In genomic region chr16:18250828-18251790, GRCm38 (mm10) we compare ENCODE assay signal across 10 mouse cellular contexts. TPM values are rescaled to one million over a fixed set of nuclear protein-coding genes. Genes with fewer than 3 reads are reported as not detected.
DNase-seq lines count a peak whose midpoint lies in the region; ATAC-seq and TF ChIP-seq lines count a peak whose summit lies in the region.
"Had no signal": no experiment of that assay in that cellular context is flagged by ENCODE, and none has a peak within 500 bp of the region (broad histone marks: within the 10 kb centered on the region; RNA-seq: fewer than 3 reads in every experiment).

No protein-coding gene starts in this region.

- no peak for TF ChIP-seq CTCF in left cerebral cortex, adult 2 months (IDR thresholded peaks at IDR 0.05)

- H3K9me3 ChIP-seq in kidney, embryonic 15.5 days (replicated peaks): no peaks in the 10 kb centered on the region
- no peaks in the 10 kb centered on the region for H3K9me3 ChIP-seq in embryonic facial prominence, embryonic 12.5 days
- no peaks in the 10 kb centered on the region for H3K9me3 ChIP-seq in intestine, embryonic 15.5 days
- no peaks in the 10 kb centered on the region for H3K9me3 ChIP-seq in midbrain, embryonic 15.5 days

- peak overlapping the region; percentile 21; the same call in 1 of the 2 replicates for H3K9ac ChIP-seq in kidney, embryonic 15.5 days
- H3K9ac ChIP-seq in embryonic facial prominence, embryonic 12.5 days: peak overlapping the region; percentile 25; the same call in 1 of the 2 replicates
- peak overlapping the region; percentile 86 for H3K9ac ChIP-seq in intestine, embryonic 15.5 days
- no peak overlapping the region for H3K9ac ChIP-seq in midbrain, embryonic 15.5 days

- H3K36me3 ChIP-seq in kidney, embryonic 15.5 days: peaks cover 65% of the 10 kb centered on the region
- peaks cover 66% of the 10 kb centered on the region for H3K36me3 ChIP-seq in embryonic facial prominence, embryonic 12.5 days
- peaks cover 40% of the 10 kb centered on the region for H3K36me3 ChIP-seq in intestine, embryonic 15.5 days
- peaks cover 48% of the 10 kb centered on the region for H3K36me3 ChIP-seq in midbrain, embryonic 15.5 days (replicated peaks)

- intact Hi-C loops in left cerebral cortex, adult 2 months (cut with DNase I): no loop called here

- ATAC-seq in kidney, embryonic 15.5 days (replicated peaks; ENCODE audit: low FRiP score): no peak
- no peak for ATAC-seq in embryonic facial prominence, embryonic 12.5 days (ENCODE audit: insufficient number of reproducible peaks, insufficient read depth, low FRiP score, low TSS enrichment)
- ATAC-seq in intestine, embryonic 15.5 days: no peak
- no peak for ATAC-seq in midbrain, embryonic 15.5 days (replicated peaks)

- H3K4me3 ChIP-seq in kidney, embryonic 15.5 days (replicated peaks): peak overlapping the region; percentile 90
- peak overlapping the region; percentile 84; the same call in 1 of the 2 replicates for H3K4me3 ChIP-seq in embryonic facial prominence, embryonic 12.5 days
- peak overlapping the region; percentile 95; the same call in 1 of the 2 replicates for H3K4me3 ChIP-seq in intestine, embryonic 15.5 days (replicated peaks)
- no peak overlapping the region; the same call in 1 of the 2 replicates for H3K4me3 ChIP-seq in midbrain, embryonic 15.5 days
- no peak overlapping the region for H3K4me3 ChIP-seq in left cerebral cortex, adult 2 months

- no peaks in the 10 kb centered on the region for H3K27me3 ChIP-seq in kidney, embryonic 15.5 days
- H3K27me3 ChIP-seq in embryonic facial prominence, embryonic 12.5 days: no peaks in the 10 kb centered on the region
- no peaks in the 10 kb centered on the region for H3K27me3 ChIP-seq in intestine, embryonic 15.5 days (replicated peaks)
- H3K27me3 ChIP-seq in midbrain, embryonic 15.5 days (replicated peaks): no peaks in the 10 kb centered on the region

- 0 out of 2 replicates have a peak overlapping the region, but pooled peaks have one; percentile 18 for H3K27ac ChIP-seq in kidney, embryonic 15.5 days
- H3K27ac ChIP-seq in embryonic facial prominence, embryonic 12.5 days: no peak overlapping the region
- 0 out of 2 replicates have a peak overlapping the region, but pooled peaks have one; percentile 17 for H3K27ac ChIP-seq in intestine, embryonic 15.5 days
- no peak overlapping the region for H3K27ac ChIP-seq in midbrain, embryonic 15.5 days
- no peak overlapping the region for H3K27ac ChIP-seq in left cerebral cortex, adult 2 months

- 68% methylated on average over 10 of the region's 10 CpGs for WGBS in kidney, embryonic 15.5 days
- 72% methylated on average over 10 of the region's 10 CpGs for WGBS in embryonic facial prominence, embryonic 12.5 days
- 59% methylated on average over 10 of the region's 10 CpGs for WGBS in intestine, embryonic 15.5 days
- WGBS in midbrain, embryonic 15.5 days: 62% methylated on average over 10 of the region's 10 CpGs

- no peak for DNase-seq in kidney, postnatal 10 days
- no peak for DNase-seq in adrenal gland, postnatal 4 days (ENCODE audit: low spot score in 2 of 2)
- no peak for DNase-seq in ovary, postnatal 14 days (ENCODE audit: low spot score)
- no peak for DNase-seq in left cerebral cortex, adult 2 months (ENCODE audit: extremely low spot score in 1 of 2, low spot score in 2 of 2)
- DNase-seq: layer of hippocampus, adult 9-11 months had no signal

- peaks cover 37% of the 10 kb centered on the region for H3K4me1 ChIP-seq in kidney, embryonic 15.5 days
- peaks cover 32% of the 10 kb centered on the region for H3K4me1 ChIP-seq in embryonic facial prominence, embryonic 12.5 days
- H3K4me1 ChIP-seq in intestine, embryonic 15.5 days (replicated peaks): peaks cover 35% of the 10 kb centered on the region
- H3K4me1 ChIP-seq in midbrain, embryonic 15.5 days: peaks cover 41% of the 10 kb centered on the region

- H3K4me2 ChIP-seq in kidney, embryonic 15.5 days: peak overlapping the region; percentile 75
- peak overlapping the region; percentile 77 for H3K4me2 ChIP-seq in embryonic facial prominence, embryonic 12.5 days (replicated peaks)
- peak overlapping the region; percentile 93 for H3K4me2 ChIP-seq in intestine, embryonic 15.5 days (replicated peaks)
- H3K4me2 ChIP-seq in midbrain, embryonic 15.5 days: peak overlapping the region; percentile 78

RNA-seq across cellular contexts. Expression of gene Ranbp1, which starts 2.6 kb away (rescaled TPM):
- 662 and 691 TPM in 2 replicates for polyA plus RNA-seq in kidney, embryonic 15.5 days (2015; fragmentation: Nextera tagmentation; extraction: Ambion mirVana)
- polyA plus RNA-seq in embryonic facial prominence, embryonic 12.5 days (2016; fragmentation: Nextera tagmentation; extraction: Ambion mirVana): 754 and 814 TPM in 2 replicates
- 535 and 668 TPM in 2 replicates for polyA plus RNA-seq in intestine, embryonic 15.5 days (2015; fragmentation: Nextera tagmentation; extraction: Ambion mirVana)
- 334 and 360 TPM in 2 replicates for polyA plus RNA-seq in midbrain, embryonic 15.5 days (2015; fragmentation: Nextera tagmentation; extraction: Ambion mirVana)
- 100 to 1,000 TPM; 167 to 187 TPM for total RNA-seq in adrenal gland, postnatal 4 days (2021)
- total RNA-seq in left cerebral cortex, adult 2 months (2021): 10 to 100 TPM; 87.3 to 92.9 TPM

RNA-seq across cellular contexts. Expression of gene Trmt2a, which starts 2.6 kb away (rescaled TPM):
- polyA plus RNA-seq in kidney, embryonic 15.5 days (2015; fragmentation: Nextera tagmentation; extraction: Ambion mirVana): 99.2 and 102 TPM in 2 replicates
- 109 and 115 TPM in 2 replicates for polyA plus RNA-seq in embryonic facial prominence, embryonic 12.5 days (2016; fragmentation: Nextera tagmentation; extraction: Ambion mirVana)
- 102 and 107 TPM in 2 replicates for polyA plus RNA-seq in intestine, embryonic 15.5 days (2015; fragmentation: Nextera tagmentation; extraction: Ambion mirVana)
- 107 and 122 TPM in 2 replicates for polyA plus RNA-seq in midbrain, embryonic 15.5 days (2015; fragmentation: Nextera tagmentation; extraction: Ambion mirVana)
- 10 to 100 TPM; 55.7 to 58.8 TPM for total RNA-seq in adrenal gland, postnatal 4 days (2021)
- 10 to 100 TPM; 43.6 to 47.7 TPM for total RNA-seq in left cerebral cortex, adult 2 months (2021)

RNA-seq across cellular contexts. Expression of gene Gm49776, which starts 7.0 kb away (rescaled TPM):
- polyA plus RNA-seq in kidney, embryonic 15.5 days (2015; fragmentation: Nextera tagmentation; extraction: Ambion mirVana): 4.3 TPM in 1 of 2 replicates, not detected in the other
- polyA plus RNA-seq in embryonic facial prominence, embryonic 12.5 days (2016; fragmentation: Nextera tagmentation; extraction: Ambion mirVana): 2.1 and 2.3 TPM in 2 replicates
- 3.3 TPM in 1 of 2 replicates, not detected in the other for polyA plus RNA-seq in intestine, embryonic 15.5 days (2015; fragmentation: Nextera tagmentation; extraction: Ambion mirVana)
- 5.1 TPM in 1 of 2 replicates, not detected in the other for polyA plus RNA-seq in midbrain, embryonic 15.5 days (2015; fragmentation: Nextera tagmentation; extraction: Ambion mirVana)
- total RNA-seq in adrenal gland, postnatal 4 days (2021): not detected
- not detected for total RNA-seq in left cerebral cortex, adult 2 months (2021)
- polyA plus RNA-seq: cortical plate, adult 2 months had no signal

RNA-seq across cellular contexts. Expression of gene Zdhhc8, which starts 16.2 kb away (rescaled TPM):
- 15.6 and 17.5 TPM in 2 replicates for polyA plus RNA-seq in kidney, embryonic 15.5 days (2015; fragmentation: Nextera tagmentation; extraction: Ambion mirVana)
- 19.9 and 23.0 TPM in 2 replicates for polyA plus RNA-seq in embryonic facial prominence, embryonic 12.5 days (2016; fragmentation: Nextera tagmentation; extraction: Ambion mirVana)
- polyA plus RNA-seq in intestine, embryonic 15.5 days (2015; fragmentation: Nextera tagmentation; extraction: Ambion mirVana): 11.5 and 11.6 TPM in 2 replicates
- 15.4 and 19.9 TPM in 2 replicates for polyA plus RNA-seq in midbrain, embryonic 15.5 days (2015; fragmentation: Nextera tagmentation; extraction: Ambion mirVana)
- 10 to 100 TPM; 26.7 to 27.0 TPM for total RNA-seq in adrenal gland, postnatal 4 days (2021)
- 100 to 1,000 TPM; 132 to 134 TPM for total RNA-seq in left cerebral cortex, adult 2 months (2021)

RNA-seq across cellular contexts. Expression of gene Ccdc188, which starts 33.4 kb away (rescaled TPM):
- polyA plus RNA-seq in kidney, embryonic 15.5 days (2015; fragmentation: Nextera tagmentation; extraction: Ambion mirVana): not detected in 2 replicates
- polyA plus RNA-seq in embryonic facial prominence, embryonic 12.5 days (2016; fragmentation: Nextera tagmentation; extraction: Ambion mirVana): not detected in 2 replicates
- polyA plus RNA-seq in intestine, embryonic 15.5 days (2015; fragmentation: Nextera tagmentation; extraction: Ambion mirVana): not detected in 2 replicates
- 0.14 TPM in 1 of 2 replicates, not detected in the other for polyA plus RNA-seq in midbrain, embryonic 15.5 days (2015; fragmentation: Nextera tagmentation; extraction: Ambion mirVana)
- total RNA-seq in adrenal gland, postnatal 4 days (2021): not detected
- not detected for total RNA-seq in left cerebral cortex, adult 2 months (2021)
- polyA plus RNA-seq: cortical plate, adult 2 months had no signal

Comparison
In these comparisons a context has a peak if more than half of its experiments do, and no peak if none do; other contexts are left out.
1. H3K27ac ChIP-seq: peak in kidney, embryonic 15.5 days (single experiment) and intestine, embryonic 15.5 days (single experiment); none in embryonic facial prominence, embryonic 12.5 days (single experiment), midbrain, embryonic 15.5 days (single experiment) and left cerebral cortex, adult 2 months (single experiment).
2. H3K4me3 ChIP-seq: peak in kidney, embryonic 15.5 days (single experiment), embryonic facial prominence, embryonic 12.5 days (single experiment) and intestine, embryonic 15.5 days (single experiment); none in midbrain, embryonic 15.5 days (single experiment) and left cerebral cortex, adult 2 months (single experiment).
3. Peak in every context shown above with its lines, with median percentiles within 50 percentile points of each other: H3K4me2 ChIP-seq.